Mouse (Mus musculus) heart, adult 11 months (tissue): ENCODE results near the gene Nfil3.

ENCODE experiments used
- DNase-seq: peaks from one replicate; pipeline ENCODE4 v3.0.0; 2022

Gene Nfil3

GRCm38 (mm10) chr13:52980951-52981421 lies at the start of gene Nfil3:
Gene Nfil3, minus strand, starts transcription at chr13:52981073.
- DNase-seq, result peak; percentile 99

- peak; percentile 30 for DNase-seq
These were observed 43.4 kb upstream of the Nfil3 start for GRCm38 (mm10) chr13:53024285-53024684.

GRCm38 (mm10) chr13:53020282-53020681 lies 39.4 kb upstream of the Nfil3 start:
- DNase-seq, result peak; percentile 42

GRCm38 (mm10) chr13:53019532-53019931 lies 38.7 kb upstream of the Nfil3 start:
- DNase-seq, result peak; percentile 89

GRCm38 (mm10) chr13:53018976-53019375 lies 38.1 kb upstream of the Nfil3 start:
- peak; percentile 40 for DNase-seq

GRCm38 (mm10) chr13:53017983-53018382 lies 37.1 kb upstream of the Nfil3 start:
- peak; percentile 89 for DNase-seq

- DNase-seq, result peak; percentile 33
These were observed 36.2 kb upstream of the Nfil3 start for GRCm38 (mm10) chr13:53017117-53017516.

- peak; percentile 54 for DNase-seq
These were observed 30.6 kb upstream of the Nfil3 start for GRCm38 (mm10) chr13:53011426-53011825.

GRCm38 (mm10) chr13:53008489-53009184 lies 27.8 kb upstream of the Nfil3 start:
- DNase-seq, result peak; percentile 97

- peak; percentile 89 for DNase-seq
These were observed 26.9 kb upstream of the Nfil3 start for GRCm38 (mm10) chr13:53007781-53008180.

GRCm38 (mm10) chr13:53003286-53003685 lies 22.4 kb upstream of the Nfil3 start:
- peak; percentile 86 for DNase-seq

GRCm38 (mm10) chr13:53001511-53001935 lies 20.6 kb upstream of the Nfil3 start:
- peak; percentile 91 for DNase-seq

GRCm38 (mm10) chr13:53000481-53000880 lies 19.6 kb upstream of the Nfil3 start:
- DNase-seq, result peak; percentile 28

- DNase-seq, result peak; percentile 81
These were observed 17.7 kb upstream of the Nfil3 start for GRCm38 (mm10) chr13:52998541-52998940.

- DNase-seq, result peak; percentile 63
These were observed 16.9 kb upstream of the Nfil3 start for GRCm38 (mm10) chr13:52997806-52998205.

GRCm38 (mm10) chr13:52996201-52996600 lies 15.3 kb upstream of the Nfil3 start:
- peak; percentile 79 for DNase-seq

- DNase-seq, result peak; percentile 80
These were observed 13.5 kb upstream of the Nfil3 start for GRCm38 (mm10) chr13:52994197-52994881.

- no peak for DNase-seq
These were observed 9.3 kb upstream of the Nfil3 start for GRCm38 (mm10) chr13:52990139-52990538.

- no peak for DNase-seq
These were observed 8.1 kb upstream of the Nfil3 start for GRCm38 (mm10) chr13:52989005-52989404.

GRCm38 (mm10) chr13:52987880-52988279 lies 7.0 kb upstream of the Nfil3 start:
- DNase-seq, result no peak

GRCm38 (mm10) chr13:52986215-52986780 lies 5.4 kb upstream of the Nfil3 start:
- DNase-seq, result no peak

GRCm38 (mm10) chr13:52985508-52986214 lies 4.8 kb upstream of the Nfil3 start:
- DNase-seq, result no peak

- peak; percentile 97 for DNase-seq
These were observed 1.8 kb upstream of the Nfil3 start for GRCm38 (mm10) chr13:52982703-52983102.
